Mouse (Mus musculus) T-helper 17 cell (primary cell): Measurements from ENCODE around the gene Hist1h1b.

Experiments
- in situ Hi-C, 2 experiments: fragments of 300-600 bp; cut with MboI, MseI; formaldehyde crosslinking; loops; 1 replicate in 1 of 2; 2 replicates in 1 of 2; pipeline ENCODE4 v1.15.1; 2025; ENCODE audit warnings: high pct_unique_total_duplicates in 2 of 2

The Hist1h1b gene

GRCm38 (mm10) chr13:21783734-21784161 lies 3.3 kb upstream of the Hist1h1b start:
- in situ Hi-C loops, result loop anchor here (25.0 kb wide), 1 partner anchor 1979 kb away; the partner anchor contains the start of genes Hist1h1a (in 2 of the 2), Hist1h2ab (in 2 of the 2), Hist1h3a (in 2 of the 2) and Hist1h3b (in 2 of the 2)

- in situ Hi-C loops, result loop anchor here (25.0 kb wide), 1 partner anchor 1979 kb away; the partner anchor contains the start of genes Hist1h1a (in 2 of the 2), Hist1h2ab (in 2 of the 2), Hist1h3a (in 2 of the 2) and Hist1h3b (in 2 of the 2)
Observed at GRCm38 (mm10) chr13:21783255-21783617, 2.8 kb upstream of the Hist1h1b start, which contains the start of gene Hist1h3i. Hist1h3i (minus strand) TSS chr13:21783370.

- in situ Hi-C loops, result loop anchor here (25.0 kb wide), 1 partner anchor 1980 kb away; the partner anchor contains the start of genes Hist1h1a (in 2 of the 2), Hist1h2ab (in 2 of the 2), Hist1h3a (in 2 of the 2) and Hist1h3b (in 2 of the 2)
Observed at GRCm38 (mm10) chr13:21782361-21783254, 2.2 kb upstream of the Hist1h1b start.

- in situ Hi-C loops, result loop anchor here (25.0 kb wide), 1 partner anchor 1981 kb away; the partner anchor contains the start of genes Hist1h1a (in 2 of the 2), Hist1h2ab (in 2 of the 2), Hist1h3a (in 2 of the 2) and Hist1h3b (in 2 of the 2)
Observed at GRCm38 (mm10) chr13:21781639-21782038, 1.2 kb upstream of the Hist1h1b start.

- in situ Hi-C loops, result loop anchor here (25.0 kb wide), 1 partner anchor 1981 kb away; the partner anchor contains the start of genes Hist1h1a (in 2 of the 2), Hist1h2ab (in 2 of the 2), Hist1h3a (in 2 of the 2) and Hist1h3b (in 2 of the 2)
Observed at GRCm38 (mm10) chr13:21781021-21781555, 663 bp upstream of the Hist1h1b start.

- in situ Hi-C loops, result loop anchor here (25.0 kb wide), 1 partner anchor 1983 kb away; the partner anchor contains the start of genes Hist1h1a (in 2 of the 2), Hist1h2ab (in 2 of the 2), Hist1h3a (in 2 of the 2) and Hist1h3b (in 2 of the 2)
Observed at GRCm38 (mm10) chr13:21778814-21779766, 1.3 kb downstream of the Hist1h1b start.

- in situ Hi-C loops, result no loop called here
Observed at GRCm38 (mm10) chr13:21755707-21756106, 24.7 kb downstream of the Hist1h1b start.

- in situ Hi-C loops, result loop anchor here (5.0 kb wide), 1 partner anchor 38 kb away; no protein-coding TSS in a partner anchor
Observed at GRCm38 (mm10) chr13:21754294-21755001, 26.0 kb downstream of the Hist1h1b start.

GRCm38 (mm10) chr13:21753524-21754285 lies 26.7 kb downstream of the Hist1h1b start, which contains the start of the genes Hist1h2ak and Hist1h2bn:
Hist1h2ak (minus strand) TSS chr13:21753827.
Hist1h2bn (plus strand) TSS chr13:21754123.
- in situ Hi-C loops, result loop anchor here (5.0 kb wide), 1 partner anchor 39 kb away; no protein-coding TSS in a partner anchor

GRCm38 (mm10) chr13:21753051-21753523 lies 27.3 kb downstream of the Hist1h1b start:
- in situ Hi-C loops, result loop anchor here (5.0 kb wide), 1 partner anchor 39 kb away; no protein-coding TSS in a partner anchor

GRCm38 (mm10) chr13:21752356-21752755 lies 28.1 kb downstream of the Hist1h1b start:
- in situ Hi-C loops, result loop anchor here (5.0 kb wide), 1 partner anchor 40 kb away; no protein-coding TSS in a partner anchor

GRCm38 (mm10) chr13:21751827-21752226 lies 28.6 kb downstream of the Hist1h1b start:
- in situ Hi-C loops, result loop anchor here (5.0 kb wide), 1 partner anchor 40 kb away; no protein-coding TSS in a partner anchor

- in situ Hi-C loops, result loop anchor here (5.0 kb wide), 1 partner anchor 41 kb away; no protein-coding TSS in a partner anchor
Observed at GRCm38 (mm10) chr13:21751417-21751816, 29.0 kb downstream of the Hist1h1b start.

GRCm38 (mm10) chr13:21750159-21751017 lies 30.0 kb downstream of the Hist1h1b start, which contains the start of gene Hist1h4k:
Hist1h4k (minus strand) TSS chr13:21750505.
- in situ Hi-C loops, result loop anchor here (5.0 kb wide), 1 partner anchor 42 kb away; no protein-coding TSS in a partner anchor

GRCm38 (mm10) chr13:21749387-21750158 lies 30.9 kb downstream of the Hist1h1b start:
- in situ Hi-C loops, result loop anchor here (5.0 to 25.0 kb wide), 2 partner anchors 43 to 562 kb away; partner anchors contain the start of gene Trim27 (in 1 of the 2)

- in situ Hi-C loops, result loop anchor here in 1 of 2 experiments (25.0 kb wide), 1 partner anchor 558 kb away; the partner anchor contains the start of gene Trim27
Observed at GRCm38 (mm10) chr13:21745006-21745405, 35.4 kb downstream of the Hist1h1b start.
